Mouse (Mus musculus) neural tube, embryonic 11.5 days (tissue): ENCODE measurements around the gene Gas8. TPM values are rescaled to one million over a fixed set of nuclear protein-coding genes. Genes with fewer than 3 reads are reported as not detected.
"Not testable (repeated sequence)": the region's sequence is repeated elsewhere in the genome, so short reads cannot be mapped to it uniquely, and the experiment has no call there.

Experiments used
- ATAC-seq: fragments of 200-750 bp; cut with Nextera tagmentation; 2 replicates; pipeline ENCODE4 v1.8.0; 2017; ENCODE audit warnings: moderate number of reproducible peaks, mild to moderate bottlenecking, moderate TSS enrichment, moderate library complexity; ENCODE audit not compliant: insufficient read depth, low FRiP score, low TSS enrichment
- DNase-seq: peaks from one replicate; pipeline ENCODE4 v3.0.0-alpha.2; 2015; ENCODE audit warnings: low spot score
- H3K27ac ChIP-seq: fragments of 300-500 bp; sonication (generic); 2 replicates; pipeline ENCODE4 v1.5.1; 2014; ENCODE audit warnings: low read depth, mild to moderate bottlenecking, low read length
- H3K27me3 ChIP-seq: fragments of 300-500 bp; sonication (generic); 2 replicates; pipeline ENCODE4 v1.6.1; 2014; ENCODE audit warnings: mild to moderate bottlenecking, low read length, mixed read lengths; ENCODE audit not compliant: control insufficient read depth, insufficient read depth
- H3K36me3 ChIP-seq: fragments of 300-500 bp; sonication (generic); 2 replicates; pipeline ENCODE4 v1.6.1; 2014; ENCODE audit warnings: mild to moderate bottlenecking, low read length, moderate library complexity, mixed read lengths; ENCODE audit not compliant: control insufficient read depth, insufficient read depth
- H3K4me1 ChIP-seq: fragments of 300-500 bp; sonication (generic); 2 replicates; pipeline ENCODE4 v1.6.1; 2014; ENCODE audit warnings: low read length, mixed read lengths; ENCODE audit not compliant: control insufficient read depth, insufficient read depth
- H3K4me2 ChIP-seq: fragments of 300-500 bp; sonication (generic); 2 replicates; pipeline ENCODE4 v1.6.1; 2014; ENCODE audit warnings: low read depth, mild to moderate bottlenecking, moderate library complexity
- H3K4me3 ChIP-seq: fragments of 300-500 bp; sonication (generic); 2 replicates; pipeline ENCODE4 v1.5.1; 2014; ENCODE audit warnings: low read depth, low read length
- H3K9ac ChIP-seq: fragments of 300-500 bp; sonication (generic); 2 replicates; pipeline ENCODE4 v1.6.1; 2014; ENCODE audit warnings: mild to moderate bottlenecking, low read length
- H3K9me3 ChIP-seq: fragments of 300-500 bp; sonication (generic); 2 replicates; pipeline ENCODE4 v1.6.1; 2016; ENCODE audit warnings: low read length; ENCODE audit not compliant: control insufficient read depth
- WGBS: fragments of 180-500 bp; shearing (Covaris S2); extraction: QIAGEN DNeasy Blood & Tissue Kit; methylation state at CpG from one replicate; pipeline ENCODE4 v1.1.7; 2014; 5-methylcytosine and 5-hydroxymethylcytosine counted together
- polyA plus RNA-seq: library from polyadenylated mRNA; unstranded; fragments of >200 nt; fragmentation: Nextera tagmentation; extraction: Ambion mirVana; gene quantifications from 2 replicates; pipeline ENCODE4 v1.2.1, GENCODE M21; 2014

The Gas8 gene
- polyA plus RNA-seq, 1 experiment from 2014 or later: 39.0 TPM

GRCm38 (mm10) chr8:123527720-123528489, 9.3 kb downstream of the Gas8 start:
- Histone ChIP-seq H3K36me3 (peaks cover 41% of the 10 kb centered on the region), H3K4me2 (no peak overlapping the region), H3K4me3 (no peak overlapping the region), H3K9me3 (no peaks in the 10 kb centered on the region), H3K27ac (0 out of 2 replicates have a peak overlapping the region, but pooled peaks have one; percentile 8), H3K9ac (no peak overlapping the region), H3K27me3 (no peaks in the 10 kb centered on the region), H3K4me1 (no peaks in the 10 kb centered on the region)
- 95% methylated on average over 25 of the region's 25 CpGs for WGBS
- ATAC-seq (no peak), DNase-seq (no peak)

DNA sequence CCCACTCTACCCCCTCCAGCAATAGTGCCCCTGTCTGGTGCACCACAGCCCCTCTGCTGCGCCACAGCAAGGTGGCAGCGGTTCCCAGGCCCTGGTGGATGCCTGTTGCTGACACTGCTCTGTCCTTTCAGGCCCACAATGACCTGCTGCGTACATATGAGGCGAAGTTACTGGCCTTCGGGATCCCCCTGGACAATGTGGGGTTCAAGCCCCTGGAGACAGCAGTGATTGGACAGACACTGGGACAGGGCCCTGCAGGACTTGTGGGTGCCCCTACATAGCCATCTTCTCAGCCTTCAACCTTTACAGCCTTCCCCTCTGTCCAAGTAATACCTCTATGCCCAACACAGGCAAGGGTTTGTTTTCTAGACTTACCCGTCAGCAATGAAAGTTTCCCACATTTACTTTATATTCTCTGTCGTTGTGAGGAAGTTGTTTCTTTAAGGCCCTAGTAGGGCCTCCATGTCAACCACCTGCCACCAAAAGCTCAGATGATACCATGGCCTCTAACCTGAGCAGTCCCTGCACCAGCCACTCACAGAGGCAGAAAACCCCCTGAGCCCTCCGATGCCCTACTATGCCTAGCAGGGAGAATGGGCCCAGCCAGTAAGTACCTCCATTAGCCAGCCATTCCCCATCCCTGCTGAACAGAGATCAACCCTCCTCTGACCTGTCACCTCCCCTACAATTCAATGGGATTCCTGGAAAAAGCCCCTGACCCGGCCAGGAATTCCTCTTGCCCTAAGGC, 17.8 kb downstream of the Gas8 start:
- H3K9ac ChIP-seq: no peak overlapping the region
- 89% methylated on average over 9 of the region's 9 CpGs for WGBS
- H3K4me2 ChIP-seq: no peak overlapping the region
- no peaks in the 10 kb centered on the region; the same call in 1 of the 2 replicates for H3K4me1 ChIP-seq
- ATAC-seq (no peak), DNase-seq (no peak)
- H3K9me3 ChIP-seq: no peaks in the 10 kb centered on the region
- H3K36me3 ChIP-seq: peaks cover 24% of the 10 kb centered on the region
- H3K27ac ChIP-seq: no peak overlapping the region
- H3K4me3 ChIP-seq: no peak overlapping the region
- H3K27me3 ChIP-seq: peaks cover 6% of the 10 kb centered on the region; the same call in 1 of the 2 replicates

- H3K9me3 ChIP-seq: no peaks in the 10 kb centered on the region
- no peak overlapping the region for H3K4me2 ChIP-seq
- H3K4me1 ChIP-seq: no peaks in the 10 kb centered on the region; the same call in 1 of the 2 replicates
- 15% methylated on average over 9 of the region's 10 CpGs for WGBS
- no peak for DNase-seq
- H3K4me3 ChIP-seq: no peak overlapping the region
- peaks cover 6% of the 10 kb centered on the region; the same call in 1 of the 2 replicates for H3K27me3 ChIP-seq
- no peak overlapping the region for H3K9ac ChIP-seq
- no peak for ATAC-seq
- H3K27ac ChIP-seq: no peak overlapping the region
- peaks cover 19% of the 10 kb centered on the region for H3K36me3 ChIP-seq
These were observed 18.4 kb downstream of the Gas8 start for GRCm38 (mm10) chr8:123536990-123537380.

GRCm38 (mm10) chr8:123537641-123538040, 19.0 kb downstream of the Gas8 start:
- not testable (repeated sequence) for H3K4me3 ChIP-seq, H3K9me3 ChIP-seq, DNase-seq, H3K4me2 ChIP-seq, H3K9ac ChIP-seq, ATAC-seq, H3K4me1 ChIP-seq, H3K27me3 ChIP-seq, H3K27ac ChIP-seq
- H3K36me3 ChIP-seq: peaks cover 13% of the 10 kb centered on the region
- WGBS: 59% methylated on average over 5 of the region's 14 CpGs

- WGBS: no CpG with 5 or more reads among the region's 45 CpGs
- H3K36me3 ChIP-seq, H3K27ac ChIP-seq, H3K27me3 ChIP-seq, DNase-seq, H3K4me1 ChIP-seq, H3K4me3 ChIP-seq, ATAC-seq, H3K9ac ChIP-seq, H3K4me2 ChIP-seq, H3K9me3 ChIP-seq: not testable (repeated sequence)
These were observed 45.6 kb downstream of the Gas8 start for GRCm38 (mm10) chr8:123564221-123564620.

GRCm38 (mm10) chr8:123575386-123575785, 56.8 kb downstream of the Gas8 start:
- not testable (repeated sequence) for DNase-seq, H3K4me2 ChIP-seq, H3K4me3 ChIP-seq, H3K27me3 ChIP-seq, ATAC-seq, H3K9ac ChIP-seq, H3K36me3 ChIP-seq, H3K27ac ChIP-seq, H3K4me1 ChIP-seq, H3K9me3 ChIP-seq
- WGBS: 63% methylated on average over 1 of the region's 10 CpGs

Other genes starting within 250 kb of the Gas8 start
- 31.3 and 36.7 TPM in 2 replicates for gene Fanca, start 200.3 kb upstream of the Gas8 start, polyA plus RNA-seq
- 16.9 and 17.3 TPM in 2 replicates for gene Spire2, start 186.1 kb upstream of the Gas8 start, polyA plus RNA-seq
- gene Tcf25, start 145.1 kb upstream of the Gas8 start, polyA plus RNA-seq: 211 and 217 TPM in 2 replicates
- gene Mc1r, start 111.7 kb upstream of the Gas8 start, polyA plus RNA-seq: 0.20 TPM in 1 of 2 replicates, not detected in the other
- gene Tubb3, start 107.4 kb upstream of the Gas8 start, polyA plus RNA-seq: 872 and 1,012 TPM in 2 replicates
- gene Def8, start 95.3 kb upstream of the Gas8 start, polyA plus RNA-seq: 36.5 and 41.7 TPM in 2 replicates
- 32.4 and 41.4 TPM in 2 replicates for gene Afg3l1, start 40.9 kb upstream of the Gas8 start, polyA plus RNA-seq
- gene Dbndd1, start 3.4 kb upstream of the Gas8 start, polyA plus RNA-seq: 38.6 and 46.3 TPM in 2 replicates
- 13.9 and 15.7 TPM in 2 replicates for gene Rhou, start 135.1 kb downstream of the Gas8 start, polyA plus RNA-seq